Mouse (Mus musculus): Measurements from ENCODE around the gene Map2. TPM values are rescaled to one million over a fixed set of nuclear protein-coding genes. Genes with fewer than 3 reads are reported as not detected.

The Map2 gene
- total RNA-seq (2023): not detected

GRCm38 (mm10) chr1:66175041-66175665 is at the start of gene Map2:
Gene Map2, plus strand, starts transcription at chr1:66175273.

GRCm38 (mm10) chr1:66467821-66468703 is 293.0 kb downstream of the Map2 start, which contains the start of gene Unc80:
Gene Unc80, plus strand, starts transcription at chr1:66468367.

Other genes starting within 250 kb of the Map2 start
- not detected for gene Crygf, start 248.8 kb upstream of the Map2 start, total RNA-seq (2023)

All from monocyte, adult 59 days (primary cell).